Mouse (Mus musculus): ENCODE results near the gene Gsx1.
A peak's percentile ranks its signal among the peaks of the same experiment; 100 is the strongest.

DNA sequence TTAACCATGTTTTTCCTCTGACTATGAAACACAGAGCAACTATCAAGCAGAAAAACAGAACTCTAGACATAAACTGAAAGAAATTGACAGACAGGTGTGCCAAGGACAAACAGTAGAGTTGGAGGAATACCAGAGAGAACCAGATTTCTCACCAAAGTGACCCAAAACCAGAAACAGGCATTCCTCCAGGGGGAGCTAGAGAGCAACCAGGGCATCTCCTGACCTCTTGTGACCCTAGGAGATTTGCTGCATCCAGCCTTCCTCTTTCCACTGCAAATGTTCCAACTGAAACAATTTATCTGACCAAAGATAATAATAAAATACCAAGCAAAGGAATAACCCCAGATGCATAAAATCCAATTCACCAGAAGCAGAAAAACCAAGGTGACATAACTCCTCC lies 41.2 kb upstream of the Gsx1 start:
- TF ChIP-seq CTCF (IDR thresholded peaks at IDR 0.05; ENCODE audit: low read depth) (peak; percentile 63), EP300 (IDR thresholded peaks at IDR 0.05; ENCODE audit: low read depth) (no peak)

Data from liver, embryonic 14.5 days (tissue).